Mouse (Mus musculus): ENCODE results near the gene Itk.

- TF ChIP-seq USF1 (IDR thresholded peaks at IDR 0.05; ENCODE audit: low read depth) (no peak), CTCF (IDR thresholded peaks at IDR 0.05; ENCODE audit: control insufficient read depth, insufficient read depth, insufficient read length) (no peak), MYOD1 (IDR thresholded peaks at IDR 0.05; ENCODE audit: control insufficient read depth, insufficient read length, low read depth) (no peak)
These were observed 98.3 kb downstream of the Itk start for GRCm38 (mm10) chr11:46290988-46291405.
